Mouse (Mus musculus) lung, embryonic 16.5 days (tissue): ENCODE measurements around the gene Prkag2. TPM values are rescaled to one million over a fixed set of nuclear protein-coding genes. Genes with fewer than 3 reads are reported as not detected.

Experiments
- ATAC-seq: fragments of 200-750 bp; cut with Nextera tagmentation; 2 replicates; pipeline ENCODE4 v1.8.0; 2017; ENCODE audit warnings: low read depth, mild to moderate bottlenecking, moderate library complexity
- H3K27ac ChIP-seq: fragments of 300-500 bp; sonication (generic); 2 replicates; pipeline ENCODE4 v1.5.1; 2014; ENCODE audit warnings: mild to moderate bottlenecking, control low read depth, low read length
- H3K27me3 ChIP-seq: fragments of 300-500 bp; sonication (generic); 2 replicates; pipeline ENCODE4 v1.6.1; 2014; ENCODE audit warnings: low read depth, low read length, mixed read lengths; ENCODE audit not compliant: control insufficient read depth, insufficient read depth
- H3K36me3 ChIP-seq: fragments of 300-500 bp; sonication (generic); 2 replicates; pipeline ENCODE4 v1.6.1; 2014; ENCODE audit warnings: low read length; ENCODE audit not compliant: control insufficient read depth, insufficient read depth
- H3K4me1 ChIP-seq: fragments of 300-500 bp; sonication (generic); replicated peaks from 2 replicates; pipeline ENCODE4 v1.6.1; 2014; ENCODE audit warnings: low read length, mixed read lengths; ENCODE audit not compliant: control insufficient read depth, insufficient read depth
- H3K4me2 ChIP-seq: fragments of 300-500 bp; sonication (generic); 2 replicates; pipeline ENCODE4 v1.6.1; 2014; ENCODE audit warnings: low read depth, low read length, control low read depth
- H3K4me3 ChIP-seq: fragments of 300-500 bp; sonication (generic); 2 replicates; pipeline ENCODE4 v1.5.1; 2014; ENCODE audit warnings: mild to moderate bottlenecking, low read length, control low read depth
- H3K9ac ChIP-seq: fragments of 300-500 bp; sonication (generic); 2 replicates; pipeline ENCODE4 v1.6.1; 2014; ENCODE audit warnings: low read length, control low read depth
- H3K9me3 ChIP-seq: fragments of 300-500 bp; sonication (generic); 2 replicates; pipeline ENCODE4 v1.6.1; 2016; ENCODE audit warnings: low read length; ENCODE audit not compliant: control insufficient read depth
- WGBS: fragments of 180-500 bp; shearing (Covaris S2); extraction: QIAGEN DNeasy Blood & Tissue Kit; methylation state at CpG from one replicate; pipeline ENCODE4 v1.1.7; 2014; 5-methylcytosine and 5-hydroxymethylcytosine counted together
- polyA plus RNA-seq: library from polyadenylated mRNA; unstranded; fragments of >200 nt; fragmentation: Nextera tagmentation; extraction: Ambion mirVana; gene quantifications from 2 replicates; pipeline ENCODE4 v1.2.1, GENCODE M21; 2015

The Prkag2 gene
- polyA plus RNA-seq, 1 experiment from 2014 or later, result 28.0 TPM

DNA sequence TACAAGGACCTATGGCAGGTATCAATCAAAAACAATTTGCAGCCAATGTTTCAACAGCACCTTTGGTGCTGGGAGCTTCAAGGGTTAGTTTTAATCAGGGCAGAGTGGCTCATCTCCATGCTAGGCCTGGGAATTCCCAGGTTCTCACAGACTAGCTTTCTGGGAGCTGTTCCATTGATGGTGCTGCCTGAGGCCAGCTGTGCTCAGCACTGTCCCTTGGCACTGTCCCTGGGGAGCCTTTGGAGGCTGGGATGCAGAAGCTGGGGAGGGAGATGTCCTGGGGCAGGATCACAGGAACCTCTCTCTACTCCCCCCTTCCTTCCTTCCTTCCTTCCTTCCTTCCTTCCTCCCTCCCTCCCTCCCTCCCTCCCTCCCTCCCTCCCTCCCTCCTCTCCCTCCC lies 13.7 kb upstream of the Prkag2 start:
- Histone ChIP-seq H3K27ac (no peak overlapping the region), H3K9me3 (no peaks in the 10 kb centered on the region), H3K4me2 (no peak overlapping the region), H3K36me3 (no peaks in the 10 kb centered on the region), H3K27me3 (no peaks in the 10 kb centered on the region), H3K9ac (no peak overlapping the region), H3K4me3 (no peak overlapping the region), H3K4me1 (no peaks in the 10 kb centered on the region)
- ATAC-seq, result no peak

- no peaks in the 10 kb centered on the region for H3K36me3 ChIP-seq
Measured at GRCm38 (mm10) chr5:25110314-25110713, 9.9 kb upstream of the Prkag2 start.

GRCm38 (mm10) chr5:25105748-25106147 lies 5.3 kb upstream of the Prkag2 start:
- Histone ChIP-seq H3K4me1 (peaks cover 5% of the 10 kb centered on the region), H3K4me2 (no peak overlapping the region), H3K9ac (no peak overlapping the region), H3K4me3 (no peak overlapping the region), H3K36me3 (no peaks in the 10 kb centered on the region), H3K27me3 (no peaks in the 10 kb centered on the region), H3K9me3 (no peaks in the 10 kb centered on the region), H3K27ac (no peak overlapping the region)
- no peak for ATAC-seq

More at GRCm38 (mm10) chr5:25110314-25110713, 9.9 kb upstream of the Prkag2 start:
- Histone ChIP-seq H3K27me3 (no peaks in the 10 kb centered on the region), H3K4me3 (no peak overlapping the region), H3K9me3 (no peaks in the 10 kb centered on the region), H3K27ac (no peak overlapping the region), H3K4me2 (no peak overlapping the region), H3K4me1 (no peaks in the 10 kb centered on the region), H3K9ac (no peak overlapping the region)
- ATAC-seq, result no peak
- WGBS, result 76% methylated on average over 3 of the region's 3 CpGs

DNA sequence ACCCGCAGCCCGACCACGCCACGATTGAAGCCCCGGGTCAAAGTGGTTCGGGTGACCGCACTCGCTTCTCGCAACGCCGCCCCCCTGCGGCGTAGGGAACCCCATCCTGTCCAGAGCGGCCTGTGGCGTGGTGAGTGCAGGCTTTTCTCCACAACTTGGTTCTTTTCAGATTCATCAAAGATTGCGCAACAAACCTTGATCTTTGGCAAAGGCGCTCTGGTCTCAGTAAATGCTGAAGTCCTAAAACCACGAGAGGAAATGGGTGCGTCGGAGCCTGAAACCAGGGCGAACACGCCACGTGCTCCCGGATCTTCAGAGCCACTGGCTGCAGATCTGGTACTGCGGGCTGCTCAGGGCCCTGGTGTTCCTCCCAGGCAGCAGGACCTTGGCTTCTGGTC lies 683 bp upstream of the Prkag2 start:
- peak overlapping the region; percentile 62 for H3K4me3 ChIP-seq
- H3K4me1 ChIP-seq, result peaks cover 5% of the 10 kb centered on the region
- ATAC-seq, result peak; percentile 75
- under 1% methylated on average over 25 of the region's 25 CpGs for WGBS
- H3K27me3 ChIP-seq, result peaks cover 9% of the 10 kb centered on the region
- H3K36me3 ChIP-seq, result no peaks in the 10 kb centered on the region
- no peaks in the 10 kb centered on the region for H3K9me3 ChIP-seq
- peak overlapping the region; percentile 95 for H3K4me2 ChIP-seq
- peak overlapping the region; percentile 69 for H3K9ac ChIP-seq
- no peak overlapping the region for H3K27ac ChIP-seq

DNA sequence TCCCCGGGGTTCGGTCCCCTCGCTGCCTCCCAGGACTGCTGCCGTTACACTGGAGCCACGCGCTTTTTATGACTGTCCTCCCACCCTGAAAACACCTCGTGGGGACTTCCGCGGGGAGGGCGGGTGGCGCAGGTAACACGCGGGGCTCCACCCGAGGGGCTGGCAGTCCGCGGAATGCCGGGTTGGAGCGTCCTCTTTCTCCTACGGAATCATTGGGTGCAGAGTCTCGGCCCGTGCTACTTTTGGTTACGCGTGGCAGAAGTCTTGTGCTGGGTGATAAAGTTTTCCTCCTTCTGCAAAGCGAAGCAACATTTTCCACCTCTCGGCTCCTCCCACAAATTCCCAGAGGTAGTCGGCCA lies 306 bp downstream of the Prkag2 start:
- Histone ChIP-seq H3K4me3 (peak overlapping the region; percentile 62), H3K27ac (0 out of 2 replicates have a peak overlapping the region, but pooled peaks have one; percentile 41)
- WGBS, result 1% methylated on average over 26 of the region's 26 CpGs

DNA sequence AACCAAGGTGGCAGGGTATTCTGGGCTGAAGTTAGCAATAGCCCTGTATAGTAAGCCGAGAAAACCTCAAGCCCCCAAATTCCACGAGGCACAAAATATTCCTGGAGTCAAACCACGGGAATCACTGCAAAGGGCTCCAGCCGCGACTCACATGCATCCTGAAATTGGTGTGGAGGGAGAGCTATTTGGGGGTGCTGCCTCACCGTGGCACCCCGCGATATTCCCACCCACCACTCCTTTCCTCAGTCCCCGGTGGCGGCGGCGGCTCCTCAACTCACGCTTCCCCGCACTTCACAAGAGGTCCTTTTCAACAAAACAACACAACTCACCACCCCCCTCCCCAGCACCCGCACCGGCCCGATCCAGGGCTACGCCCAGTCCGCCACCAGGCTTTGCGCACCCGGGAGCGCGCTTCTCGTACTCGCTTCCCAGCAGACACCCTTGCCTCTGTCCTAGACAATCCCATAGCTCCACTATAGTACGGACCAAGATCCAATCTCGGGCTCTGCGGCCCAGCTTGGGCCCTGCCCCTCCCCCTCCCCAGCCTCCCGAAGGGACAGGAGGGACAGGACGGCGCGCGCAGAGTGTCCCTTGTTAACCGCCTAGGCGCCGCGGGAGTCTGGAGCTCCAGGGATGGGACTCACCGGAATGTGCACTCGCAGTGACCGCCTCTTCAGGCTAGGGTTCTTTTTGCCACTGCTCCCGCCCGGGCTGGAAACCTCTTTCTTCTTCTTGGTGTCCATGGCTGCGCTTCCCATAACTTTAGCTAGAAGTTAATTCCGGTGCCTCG lies 880 bp downstream of the Prkag2 start:
- Histone ChIP-seq H3K27me3 (peaks cover 9% of the 10 kb centered on the region), H3K4me1 (peaks cover 5% of the 10 kb centered on the region), H3K27ac (no peak overlapping the region), H3K9ac (peak overlapping the region; percentile 69), H3K9me3 (no peaks in the 10 kb centered on the region), H3K4me2 (peak overlapping the region; percentile 95), H3K36me3 (no peaks in the 10 kb centered on the region), H3K4me3 (peak overlapping the region; percentile 62)
- peak; percentile 69 for ATAC-seq
- under 1% methylated on average over 45 of the region's 45 CpGs for WGBS

More for the DNA sequence above, 306 bp downstream of the Prkag2 start:
- Histone ChIP-seq H3K4me1 (peaks cover 5% of the 10 kb centered on the region), H3K4me2 (peak overlapping the region; percentile 95), H3K9me3 (no peaks in the 10 kb centered on the region), H3K36me3 (no peaks in the 10 kb centered on the region), H3K27me3 (peaks cover 9% of the 10 kb centered on the region), H3K9ac (peak overlapping the region; percentile 69)
- peak; percentile 15 for ATAC-seq

DNA sequence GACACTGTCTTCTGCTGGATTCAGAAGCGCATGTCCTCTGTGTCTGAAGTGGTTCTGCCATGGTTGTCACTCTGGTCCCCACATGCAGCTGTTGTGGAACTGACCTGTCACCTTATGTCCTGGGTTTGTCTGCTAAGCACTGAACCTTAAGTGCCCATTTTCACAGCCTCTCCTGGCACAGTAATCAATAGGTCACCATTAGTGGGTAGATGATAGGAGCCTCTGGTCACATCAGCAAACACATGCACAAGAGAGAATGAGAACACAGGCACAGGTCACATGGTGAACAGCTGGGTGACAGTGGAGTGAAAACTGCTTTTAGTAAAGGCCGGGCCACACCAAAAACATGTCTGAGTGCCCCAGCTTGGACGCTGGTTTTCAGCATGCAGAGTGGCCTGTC lies 2.6 kb downstream of the Prkag2 start:
- H3K4me1 ChIP-seq, result peaks cover 5% of the 10 kb centered on the region
- 50% methylated on average over 3 of the region's 3 CpGs for WGBS
- no peak overlapping the region for H3K27ac ChIP-seq
- no peaks in the 10 kb centered on the region for H3K9me3 ChIP-seq
- no peak overlapping the region for H3K4me3 ChIP-seq
- ATAC-seq, result no peak
- H3K27me3 ChIP-seq, result peaks cover 9% of the 10 kb centered on the region
- no peak overlapping the region for H3K9ac ChIP-seq
- no peak overlapping the region for H3K4me2 ChIP-seq
- H3K36me3 ChIP-seq, result no peaks in the 10 kb centered on the region

DNA sequence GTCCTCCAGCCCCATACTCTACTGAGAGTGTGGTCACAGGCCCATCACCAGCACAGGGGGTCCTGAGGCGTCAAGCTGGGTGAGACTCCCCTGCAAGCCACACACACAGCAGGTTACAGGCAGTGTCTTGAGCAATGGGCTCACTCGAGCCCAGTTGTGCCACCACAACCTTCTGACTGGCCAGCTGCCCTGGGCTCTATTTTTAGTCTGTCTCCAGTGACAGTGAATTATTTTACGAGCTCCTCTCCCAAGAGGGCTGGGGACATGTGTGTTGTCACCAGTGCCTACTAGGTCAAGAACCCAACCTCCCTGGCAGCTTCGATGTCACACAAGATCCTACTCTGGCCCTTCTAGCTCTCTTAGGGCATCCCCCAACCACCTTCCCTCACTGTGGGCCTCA lies 4.0 kb downstream of the Prkag2 start:
- peaks cover 9% of the 10 kb centered on the region for H3K27me3 ChIP-seq
- H3K27ac ChIP-seq, result no peak overlapping the region
- no peak overlapping the region for H3K4me2 ChIP-seq
- H3K4me1 ChIP-seq, result peaks cover 3% of the 10 kb centered on the region
- 68% methylated on average over 4 of the region's 4 CpGs for WGBS
- H3K4me3 ChIP-seq, result no peak overlapping the region
- no peaks in the 10 kb centered on the region for H3K9me3 ChIP-seq
- no peak overlapping the region for H3K9ac ChIP-seq
- ATAC-seq, result no peak
- no peaks in the 10 kb centered on the region for H3K36me3 ChIP-seq

DNA sequence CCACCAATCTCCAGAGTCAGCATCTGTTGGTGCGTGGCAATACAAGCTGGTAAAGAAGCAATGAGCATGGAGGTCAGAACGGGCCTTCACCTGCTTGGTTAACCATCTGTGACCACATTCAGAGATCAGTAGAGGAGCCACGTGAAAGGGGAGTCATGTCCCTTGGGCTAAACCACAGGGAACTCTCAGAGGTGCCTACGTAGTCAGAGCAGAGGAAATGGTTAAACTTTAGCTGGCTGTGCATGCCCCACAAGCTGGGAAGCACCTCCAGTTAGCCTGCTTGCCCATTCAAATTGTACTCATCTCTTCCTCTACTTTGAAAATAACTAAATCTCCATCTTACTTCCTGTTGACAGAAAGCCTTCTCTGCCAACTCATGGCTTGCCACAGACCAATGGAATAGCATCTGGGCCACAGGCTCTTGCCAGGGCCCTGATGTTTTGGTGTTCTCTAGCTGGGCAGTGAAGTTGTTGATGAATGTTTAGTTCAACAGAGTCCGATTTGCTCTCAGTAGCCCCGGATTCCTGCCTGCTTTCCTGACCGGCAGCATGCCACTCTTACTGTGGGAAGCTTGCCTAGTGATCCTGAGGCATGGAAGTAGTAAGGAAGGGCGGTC lies 7.7 kb downstream of the Prkag2 start:
- no peak overlapping the region for H3K4me2 ChIP-seq
- no peak overlapping the region for H3K4me3 ChIP-seq
- H3K4me1 ChIP-seq, result peaks cover 7% of the 10 kb centered on the region; the same call in 1 of the 2 replicates
- H3K9me3 ChIP-seq, result no peaks in the 10 kb centered on the region
- H3K36me3 ChIP-seq, result no peaks in the 10 kb centered on the region
- 69% methylated on average over 8 of the region's 8 CpGs for WGBS
- H3K9ac ChIP-seq, result no peak overlapping the region
- H3K27ac ChIP-seq, result no peak overlapping the region
- no peak for ATAC-seq
- no peaks in the 10 kb centered on the region for H3K27me3 ChIP-seq
